Mouse (Mus musculus) duodenum, adult 2 months (tissue): Measurements from ENCODE around the gene Lrrc4b. TPM values are rescaled to one million over a fixed set of nuclear protein-coding genes. Genes with fewer than 3 reads are reported as not detected.

Experiments
- polyA plus RNA-seq: library from polyadenylated mRNA; depleted of rRNA; stranded (reverse); fragments of >200 nt; gene quantifications from 2 replicates; pipeline ENCODE4 v1.2.3, GENCODE M21; 2012; ENCODE audit warnings: low replicate concordance; rRNA removed

Gene Lrrc4b
- 1.0 and 1.5 TPM in 2 replicates for polyA plus RNA-seq

DNA sequence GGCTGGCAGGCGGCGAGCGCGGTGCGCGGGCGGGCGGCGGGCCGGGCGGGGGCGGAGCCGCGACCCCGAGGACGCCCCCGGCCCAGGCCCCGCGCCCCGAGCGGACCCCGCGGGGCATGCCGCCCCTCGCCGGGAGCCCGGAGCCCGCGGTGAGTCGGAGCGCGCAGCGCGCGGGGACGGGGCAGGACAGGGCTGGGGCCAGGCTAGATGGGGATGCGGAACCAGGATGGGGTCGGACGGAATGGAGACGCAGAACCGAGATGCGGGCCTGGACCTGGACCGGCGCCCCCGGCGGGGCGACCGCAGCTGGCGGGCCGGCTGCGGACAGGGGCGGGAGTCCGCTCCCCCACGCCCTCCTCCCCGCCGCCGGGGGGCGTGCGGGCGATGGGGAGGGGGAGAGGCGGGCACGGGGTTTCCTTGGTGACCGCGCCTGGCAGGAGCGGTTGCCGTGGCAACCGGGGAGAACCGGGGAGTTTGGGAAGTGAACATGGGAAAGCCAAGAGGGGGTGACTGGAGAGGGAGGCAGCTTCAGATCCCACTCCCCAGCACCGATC, at the start of gene Lrrc4b:
TSS of gene Lrrc4b (plus strand) at position 51 of the 554 bp plus-strand sequence.

DNA sequence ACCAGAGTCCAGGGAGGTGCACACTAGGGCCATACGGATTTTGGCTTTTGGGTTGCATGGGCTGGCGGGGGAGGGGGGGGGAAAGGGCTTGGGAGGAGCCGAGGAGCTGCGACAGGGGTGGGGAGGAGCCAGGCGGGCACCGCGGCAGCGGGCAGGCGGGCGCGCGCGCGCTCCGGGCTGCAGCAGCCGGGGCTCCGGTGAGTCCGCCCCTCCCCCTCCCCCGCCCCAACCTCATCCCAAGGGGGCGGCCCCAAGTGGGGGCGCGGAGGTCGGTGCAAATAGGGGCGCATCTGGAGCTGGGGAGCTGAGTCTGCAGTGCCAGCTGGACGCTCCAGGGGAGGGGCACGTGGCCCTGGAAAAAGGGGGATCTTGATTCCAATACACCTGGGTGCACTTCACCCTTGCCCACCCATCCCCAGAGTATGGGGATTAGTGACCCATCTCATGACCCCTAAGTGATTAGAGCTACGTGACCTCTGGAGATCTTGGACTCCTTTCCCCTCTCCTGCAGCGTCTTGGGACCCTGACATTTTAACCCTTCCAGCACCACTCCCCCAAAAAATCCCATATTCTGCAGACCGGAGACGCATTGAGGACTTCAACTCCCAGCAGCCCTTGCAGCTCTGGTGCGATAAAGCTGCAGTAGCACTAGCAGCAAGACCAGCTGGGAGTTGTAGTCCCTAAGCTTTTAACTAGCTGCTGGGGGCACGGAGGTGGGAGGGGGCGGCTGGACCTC, 44.7 kb upstream of the Lrrc4b start, which contains the start of gene Syt3:
TSS of gene Syt3 (plus strand) at position 123 of the 736 bp plus-strand sequence.

DNA sequence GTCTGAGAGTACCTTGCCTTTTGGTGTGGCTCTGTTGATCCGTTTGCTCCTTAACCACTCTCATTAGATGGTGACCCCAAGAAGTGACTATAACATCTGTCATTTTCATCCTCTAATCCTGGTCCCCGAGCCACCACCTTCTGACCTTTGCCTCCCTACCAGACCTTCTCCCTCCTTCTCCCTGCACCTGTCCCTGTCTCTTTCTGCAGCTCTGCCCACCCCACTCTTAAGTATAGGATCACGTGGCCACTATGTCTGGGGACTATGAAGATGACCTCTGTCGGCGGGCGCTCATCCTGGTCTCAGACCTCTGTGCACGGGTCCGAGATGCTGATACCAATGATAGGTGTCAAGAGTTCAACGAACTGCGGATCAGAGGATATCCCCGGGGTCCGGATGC, 43.1 kb upstream of the Lrrc4b start, which contains the start of gene 1700008O03Rik:
TSS of gene 1700008O03Rik (minus strand) at position 101 of the 400 bp plus-strand sequence.

DNA sequence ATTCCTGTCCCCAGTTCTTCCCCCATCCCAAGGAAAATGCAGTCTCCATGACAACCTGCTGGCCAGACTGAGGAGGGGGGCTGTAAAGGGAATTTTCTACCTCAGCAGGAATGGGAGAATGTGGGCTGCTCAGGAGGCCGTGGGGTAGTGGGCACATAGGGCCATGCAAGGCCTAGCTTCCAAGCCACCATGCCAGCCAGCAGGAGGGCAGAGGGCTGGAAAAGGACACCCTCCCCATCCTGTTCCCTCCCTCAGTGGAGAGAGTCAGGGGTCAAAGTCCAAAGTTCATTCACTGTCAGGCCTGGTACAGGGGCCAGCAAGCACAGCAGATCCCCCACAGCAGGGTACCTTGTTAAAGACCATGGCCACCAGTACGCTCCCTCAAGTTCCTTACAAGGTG, 36.3 kb downstream of the Lrrc4b start, which contains the start of gene Aspdh:
TSS of gene Aspdh (plus strand) at position 281 of the 400 bp plus-strand sequence.

DNA sequence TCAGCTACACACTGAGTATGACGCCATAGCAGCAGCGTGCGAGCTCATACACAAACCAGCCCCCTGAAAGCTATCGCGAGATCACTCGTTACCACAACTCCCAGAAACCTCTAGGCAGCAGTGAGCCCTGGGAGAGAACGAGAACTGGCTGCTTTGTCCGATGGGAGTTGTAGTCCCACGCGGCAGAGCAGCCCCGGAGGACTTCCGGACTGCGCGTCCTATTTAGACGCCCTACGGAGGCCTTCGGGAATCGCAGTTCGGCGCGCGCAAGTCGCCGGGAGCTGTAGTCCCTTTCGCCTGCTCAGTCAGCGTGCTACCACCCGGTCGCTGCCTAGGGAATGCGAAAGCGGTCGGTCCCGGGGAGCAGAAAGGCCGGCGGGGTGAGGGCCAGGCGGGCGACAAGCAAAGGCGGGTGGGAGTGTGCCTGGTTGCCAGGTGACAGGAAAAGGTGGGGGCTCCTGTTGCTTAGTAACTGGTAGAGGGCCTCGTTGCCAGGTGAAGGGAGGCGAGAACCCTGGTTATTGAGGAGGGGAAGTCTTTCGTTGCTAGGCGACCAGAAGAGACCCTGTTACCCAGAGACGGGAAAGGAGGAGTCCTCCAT, 39.1 kb downstream of the Lrrc4b start, which contains the start of gene Josd2:
TSS of gene Josd2 (plus strand) at position 170 of the 601 bp plus-strand sequence.

DNA sequence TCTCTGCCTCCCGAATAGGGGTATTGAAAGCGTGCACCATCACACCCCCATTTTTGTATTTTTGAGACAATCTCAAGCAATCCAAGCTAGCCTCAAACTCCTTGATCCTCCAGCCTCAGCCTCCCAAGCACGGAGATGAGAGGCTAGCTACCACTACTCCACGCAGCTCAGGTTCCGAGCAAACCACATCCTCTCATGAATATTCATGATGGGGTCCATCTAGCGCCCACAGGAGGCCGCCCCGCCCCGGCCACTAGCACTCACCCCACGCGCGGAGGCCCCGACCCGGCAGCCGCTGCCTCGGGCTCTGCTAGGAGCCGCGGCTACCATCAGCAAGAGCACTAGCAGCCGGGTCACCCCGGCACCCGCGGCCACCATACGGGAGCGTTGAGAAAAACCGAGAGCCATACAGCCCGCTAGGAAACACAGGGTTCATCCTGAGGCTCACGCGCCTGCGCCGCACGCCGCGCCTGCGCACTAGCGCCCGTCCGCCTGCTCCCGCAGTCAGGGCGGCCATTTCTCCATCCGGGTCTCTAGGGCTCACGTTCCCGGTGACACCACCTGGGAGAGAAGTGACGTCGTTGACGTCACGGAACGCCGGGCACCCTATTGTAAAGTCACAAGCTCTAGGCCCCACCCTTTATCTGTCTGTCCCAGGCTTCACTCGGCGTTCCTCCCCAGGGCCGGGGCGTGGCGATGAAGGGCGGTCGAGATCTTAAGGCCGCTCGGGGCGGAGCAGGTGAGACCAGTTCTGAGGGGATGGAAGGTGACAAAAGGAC, 67.4 kb downstream of the Lrrc4b start, which contains the start of the genes Emc10 and Fam71e1:
TSS of gene Emc10 (minus strand) at position 538 of the 779 bp plus-strand sequence.
TSS of gene Fam71e1 (plus strand) at position 590 of the 779 bp plus-strand sequence.

Other genes with a start within 250 kb of the Lrrc4b start
- gene Klk1b24, start 240.8 kb upstream of the Lrrc4b start, polyA plus RNA-seq, result 0.19 TPM in 1 of 2 replicates, not detected in the other
- gene Klk1b3, start 230.8 kb upstream of the Lrrc4b start, polyA plus RNA-seq, result 1.8 TPM in 1 of 2 replicates, not detected in the other
- 5.1 TPM in 1 of 2 replicates, not detected in the other for gene Klk1b4, start 221.6 kb upstream of the Lrrc4b start, polyA plus RNA-seq
- gene Klk1b5, start 213.1 kb upstream of the Lrrc4b start, polyA plus RNA-seq, result 0.65 and 5.5 TPM in 2 replicates
- 81.1 and 870 TPM in 2 replicates for gene Klk1, start 203.7 kb upstream of the Lrrc4b start, polyA plus RNA-seq
- gene Gm36864, start 192.8 kb upstream of the Lrrc4b start, polyA plus RNA-seq, result 0.08 TPM in 1 of 2 replicates, not detected in the other
- 1.4 TPM in 2 replicates for gene 1700028J19Rik, start 182.3 kb upstream of the Lrrc4b start, polyA plus RNA-seq
- 67.9 and 113 TPM in 2 replicates for gene 2410002F23Rik, start 182.3 kb upstream of the Lrrc4b start, polyA plus RNA-seq
- gene Acp4, start 171.6 kb upstream of the Lrrc4b start, polyA plus RNA-seq, result not detected in 2 replicates
- 0.60 TPM in 1 of 2 replicates, not detected in the other for gene Gm15517, start 167.6 kb upstream of the Lrrc4b start, polyA plus RNA-seq
- gene Clec11a, start 122.1 kb upstream of the Lrrc4b start, polyA plus RNA-seq, result 1.8 and 2.5 TPM in 2 replicates
- 0.72 and 1.6 TPM in 2 replicates for gene Shank1, start 118.8 kb upstream of the Lrrc4b start, polyA plus RNA-seq
- 0.84 and 5.3 TPM in 2 replicates for gene Syt3, start 44.9 kb upstream of the Lrrc4b start, polyA plus RNA-seq
- gene 1700008O03Rik, start 43.2 kb upstream of the Lrrc4b start, polyA plus RNA-seq, result 0.92 and 1.2 TPM in 2 replicates
- gene Aspdh, start 36.4 kb downstream of the Lrrc4b start, polyA plus RNA-seq, result 3.7 and 8.8 TPM in 2 replicates
- 114 and 135 TPM in 2 replicates for gene Josd2, start 39.0 kb downstream of the Lrrc4b start, polyA plus RNA-seq
- 308 and 370 TPM in 2 replicates for gene Emc10, start 67.5 kb downstream of the Lrrc4b start, polyA plus RNA-seq
- 6.3 and 8.9 TPM in 2 replicates for gene Fam71e1, start 67.6 kb downstream of the Lrrc4b start, polyA plus RNA-seq
- not detected in 2 replicates for gene Mybpc2, start 95.6 kb downstream of the Lrrc4b start, polyA plus RNA-seq
- 7.6 and 9.2 TPM in 2 replicates for gene Spib, start 103.1 kb downstream of the Lrrc4b start, polyA plus RNA-seq
- gene Pold1, start 119.8 kb downstream of the Lrrc4b start, polyA plus RNA-seq, result 42.0 and 46.0 TPM in 2 replicates
- gene Nr1h2, start 124.9 kb downstream of the Lrrc4b start, polyA plus RNA-seq, result 250 and 318 TPM in 2 replicates
- gene Napsa, start 143.4 kb downstream of the Lrrc4b start, polyA plus RNA-seq, result 2.9 and 7.7 TPM in 2 replicates
- 3.6 and 6.8 TPM in 2 replicates for gene Kcnc3, start 161.6 kb downstream of the Lrrc4b start, polyA plus RNA-seq
- gene Myh14, start 241.8 kb downstream of the Lrrc4b start, polyA plus RNA-seq, result 132 and 290 TPM in 2 replicates